Mouse (Mus musculus) intestine, embryonic 15.5 days (tissue): Measurements from ENCODE around the gene Zfp746. TPM values are rescaled to one million over a fixed set of nuclear protein-coding genes. Genes with fewer than 3 reads are reported as not detected.
A peak's percentile ranks its signal among the peaks of the same experiment; 100 is the strongest.
"Not testable (repeated sequence)": the region's sequence is repeated elsewhere in the genome, so short reads cannot be mapped to it uniquely, and the experiment has no call there.

Source experiments
- ATAC-seq: fragments of 200-750 bp; cut with Nextera tagmentation; 2 replicates; pipeline ENCODE4 v1.8.0; 2017; ENCODE audit warnings: moderate TSS enrichment, moderate library complexity
- H3K27ac ChIP-seq: fragments of 300-500 bp; sonication (generic); 2 replicates; pipeline ENCODE4 v1.5.1; 2015; ENCODE audit warnings: mild to moderate bottlenecking, inconsistent platforms
- H3K27me3 ChIP-seq: fragments of 300-500 bp; sonication (generic); replicated peaks from 2 replicates; pipeline ENCODE4 v1.6.1; 2015; ENCODE audit warnings: inconsistent platforms
- H3K36me3 ChIP-seq: fragments of 300-500 bp; sonication (generic); 2 replicates; pipeline ENCODE4 v1.6.1; 2015; ENCODE audit warnings: inconsistent platforms
- H3K4me1 ChIP-seq: fragments of 300-500 bp; sonication (generic); replicated peaks from 2 replicates; pipeline ENCODE4 v1.6.1; 2015; ENCODE audit warnings: inconsistent platforms
- H3K4me2 ChIP-seq: fragments of 300-500 bp; sonication (generic); replicated peaks from 2 replicates; pipeline ENCODE4 v1.6.1; 2015; ENCODE audit warnings: mild to moderate bottlenecking, inconsistent platforms
- H3K4me3 ChIP-seq: fragments of 300-500 bp; sonication (generic); replicated peaks from 2 replicates; pipeline ENCODE4 v1.5.1; 2015; ENCODE audit warnings: inconsistent platforms
- H3K9ac ChIP-seq: fragments of 300-500 bp; sonication (generic); 2 replicates; pipeline ENCODE4 v1.6.1; 2015; ENCODE audit warnings: inconsistent platforms
- H3K9me3 ChIP-seq: fragments of 300-500 bp; sonication (generic); 2 replicates; pipeline ENCODE4 v1.6.1; 2016; ENCODE audit warnings: inconsistent platforms
- WGBS: fragments of 180-500 bp; shearing (Covaris S2); methylation state at CpG from one replicate; pipeline ENCODE4 v1.1.7; 2015; 5-methylcytosine and 5-hydroxymethylcytosine counted together
- polyA plus RNA-seq: library from polyadenylated mRNA; unstranded; fragments of >200 nt; fragmentation: Nextera tagmentation; extraction: Ambion mirVana; gene quantifications from 2 replicates; pipeline ENCODE4 v1.2.1, GENCODE M21; 2015

Zfp746 gene
- 15.1 and 15.6 TPM in 2 replicates for polyA plus RNA-seq

GRCm38 (mm10) chr6:48086471-48086878, at the start of gene Zfp746:
TSS of gene Zfp746 (minus strand) at chr6:48086593.
- Histone ChIP-seq H3K4me2 (peak within 1 kb of the TSS; percentile 81), H3K27me3 (no peaks in the 10 kb centered on the region), H3K9me3 (no peaks in the 10 kb centered on the region), H3K36me3 (peaks cover 19% of the 10 kb centered on the region), H3K27ac (peak within 1 kb of the TSS; percentile 93), H3K4me1 (peaks cover 4% of the 10 kb centered on the region; the same call in 1 of the 2 replicates), H3K4me3 (peak within 1 kb of the TSS; percentile 88), H3K9ac (peak within 1 kb of the TSS; percentile 97)
- peak; percentile 95 for ATAC-seq
- 1% methylated on average over 52 of the region's 53 CpGs for WGBS

DNA sequence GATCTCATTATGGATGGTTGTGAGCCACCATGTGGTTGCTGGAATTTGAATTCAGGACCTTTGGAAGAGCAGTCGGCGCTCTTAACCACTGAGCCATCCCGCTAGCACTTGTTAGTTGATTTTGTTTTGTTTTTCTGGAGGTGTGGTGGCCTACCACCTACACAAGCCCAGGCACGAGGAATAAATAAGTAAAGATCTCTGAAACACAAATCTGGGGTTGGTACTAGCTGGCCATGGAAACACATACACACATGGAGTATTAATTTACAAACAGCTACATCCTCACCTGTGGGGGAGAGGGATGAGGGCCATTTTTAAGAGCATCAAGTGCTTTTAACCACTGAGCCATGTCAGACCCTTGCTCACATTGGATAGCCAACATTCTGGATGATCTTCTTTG, 34.7 kb upstream of the Zfp746 start:
- not testable (repeated sequence) for H3K4me2 ChIP-seq, H3K4me1 ChIP-seq, H3K4me3 ChIP-seq, H3K27ac ChIP-seq, H3K9me3 ChIP-seq, H3K9ac ChIP-seq, H3K27me3 ChIP-seq, H3K36me3 ChIP-seq
- ATAC-seq: peak; percentile 68; the same call in 1 of the 2 replicates
- 80% methylated on average over 4 of the region's 4 CpGs for WGBS

- WGBS: 58% methylated on average over 3 of the region's 3 CpGs
- H3K9ac ChIP-seq: no peak overlapping the region
Measured at GRCm38 (mm10) chr6:48116036-48116435, 29.6 kb upstream of the Zfp746 start.

GRCm38 (mm10) chr6:48086957-48087715, 743 bp upstream of the Zfp746 start:
- Histone ChIP-seq H3K9me3 (no peaks in the 10 kb centered on the region), H3K4me1 (peaks cover 4% of the 10 kb centered on the region; the same call in 1 of the 2 replicates), H3K9ac (no peak overlapping the region), H3K4me3 (peak overlapping the region; percentile 88; the same call in 1 of the 2 replicates), H3K36me3 (peaks cover 15% of the 10 kb centered on the region), H3K27me3 (no peaks in the 10 kb centered on the region), H3K4me2 (peak overlapping the region; percentile 81), H3K27ac (no peak overlapping the region)
- WGBS: 38% methylated on average over 14 of the region's 14 CpGs
- no peak for ATAC-seq

More at GRCm38 (mm10) chr6:48116036-48116435, 29.6 kb upstream of the Zfp746 start:
- Histone ChIP-seq H3K9me3 (no peaks in the 10 kb centered on the region), H3K36me3 (no peaks in the 10 kb centered on the region), H3K27ac (no peak overlapping the region), H3K27me3 (no peaks in the 10 kb centered on the region), H3K4me2 (no peak overlapping the region), H3K4me3 (no peak overlapping the region), H3K4me1 (no peaks in the 10 kb centered on the region)
- ATAC-seq: no peak

GRCm38 (mm10) chr6:48085521-48086404, 630 bp downstream of the Zfp746 start:
- peak overlapping the region; percentile 97 for H3K9ac ChIP-seq
- peak overlapping the region; percentile 88 for H3K4me3 ChIP-seq
- no peaks in the 10 kb centered on the region for H3K9me3 ChIP-seq
- H3K4me1 ChIP-seq: peaks cover 4% of the 10 kb centered on the region; the same call in 1 of the 2 replicates
- 3% methylated on average over 61 of the region's 72 CpGs for WGBS
- H3K27me3 ChIP-seq: no peaks in the 10 kb centered on the region
- H3K36me3 ChIP-seq: peaks cover 26% of the 10 kb centered on the region
- ATAC-seq: peak; percentile 94
- H3K27ac ChIP-seq: peak overlapping the region; percentile 93
- H3K4me2 ChIP-seq: peak overlapping the region; percentile 81

GRCm38 (mm10) chr6:48083733-48084191, 2.6 kb downstream of the Zfp746 start:
- no peak overlapping the region for H3K9ac ChIP-seq
- no peak overlapping the region for H3K4me3 ChIP-seq
- no peak overlapping the region for H3K4me2 ChIP-seq
- no peak overlapping the region for H3K27ac ChIP-seq
- ATAC-seq: no peak
- H3K36me3 ChIP-seq: peaks cover 41% of the 10 kb centered on the region
- H3K27me3 ChIP-seq: no peaks in the 10 kb centered on the region
- H3K9me3 ChIP-seq: no peaks in the 10 kb centered on the region
- WGBS: 84% methylated on average over 6 of the region's 6 CpGs
- H3K4me1 ChIP-seq: peaks cover 4% of the 10 kb centered on the region; the same call in 1 of the 2 replicates

GRCm38 (mm10) chr6:48081952-48082351, 4.4 kb downstream of the Zfp746 start:
- Histone ChIP-seq H3K27ac (no peak overlapping the region), H3K4me2 (no peak overlapping the region), H3K9me3 (no peaks in the 10 kb centered on the region), H3K4me1 (peaks cover 4% of the 10 kb centered on the region; the same call in 1 of the 2 replicates), H3K36me3 (peaks cover 54% of the 10 kb centered on the region), H3K4me3 (no peak overlapping the region), H3K9ac (no peak overlapping the region), H3K27me3 (no peaks in the 10 kb centered on the region)
- 97% methylated on average over 3 of the region's 3 CpGs for WGBS
- no peak for ATAC-seq

- no peak overlapping the region for H3K4me2 ChIP-seq
- H3K9ac ChIP-seq: no peak overlapping the region
- H3K36me3 ChIP-seq: peaks cover 54% of the 10 kb centered on the region
- no peaks in the 10 kb centered on the region for H3K27me3 ChIP-seq
- no peak overlapping the region for H3K4me3 ChIP-seq
- H3K4me1 ChIP-seq: peaks cover 4% of the 10 kb centered on the region; the same call in 1 of the 2 replicates
- H3K27ac ChIP-seq: no peak overlapping the region
- no peak for ATAC-seq
- WGBS: 93% methylated on average over 5 of the region's 5 CpGs
- H3K9me3 ChIP-seq: no peaks in the 10 kb centered on the region
Measured at GRCm38 (mm10) chr6:48081021-48081420, 5.4 kb downstream of the Zfp746 start.

- no peak overlapping the region for H3K27ac ChIP-seq
- peaks cover 12% of the 10 kb centered on the region for H3K36me3 ChIP-seq
- no peaks in the 10 kb centered on the region for H3K9me3 ChIP-seq
- no peak for ATAC-seq
- no peak overlapping the region for H3K4me3 ChIP-seq
- 71% methylated on average over 5 of the region's 5 CpGs for WGBS
- H3K9ac ChIP-seq: no peak overlapping the region
- H3K4me1 ChIP-seq: no peaks in the 10 kb centered on the region
- no peak overlapping the region for H3K4me2 ChIP-seq
- H3K27me3 ChIP-seq: no peaks in the 10 kb centered on the region
Measured at GRCm38 (mm10) chr6:48073316-48073715, 13.1 kb downstream of the Zfp746 start.

- Histone ChIP-seq H3K27me3 (no peaks in the 10 kb centered on the region), H3K4me1 (no peaks in the 10 kb centered on the region), H3K9me3 (no peaks in the 10 kb centered on the region), H3K9ac (no peak overlapping the region), H3K36me3 (peaks cover 45% of the 10 kb centered on the region), H3K4me3 (no peak overlapping the region), H3K4me2 (no peak overlapping the region), H3K27ac (no peak overlapping the region)
- 77% methylated on average over 3 of the region's 3 CpGs for WGBS
- ATAC-seq: peak; percentile 67
Measured at GRCm38 (mm10) chr6:48067492-48067891, 18.9 kb downstream of the Zfp746 start.

- Histone ChIP-seq H3K36me3 (peaks cover 46% of the 10 kb centered on the region), H3K4me1 (no peaks in the 10 kb centered on the region), H3K9me3 (no peaks in the 10 kb centered on the region), H3K9ac (no peak overlapping the region), H3K27ac (no peak overlapping the region), H3K4me2 (no peak overlapping the region), H3K27me3 (no peaks in the 10 kb centered on the region), H3K4me3 (no peak overlapping the region)
- 90% methylated on average over 6 of the region's 6 CpGs for WGBS
- ATAC-seq: no peak
Measured at GRCm38 (mm10) chr6:48065587-48066075, 20.8 kb downstream of the Zfp746 start.

GRCm38 (mm10) chr6:48064451-48064850, 21.9 kb downstream of the Zfp746 start:
- H3K4me3 ChIP-seq: no peak overlapping the region
- no peak overlapping the region for H3K4me2 ChIP-seq
- peaks cover 46% of the 10 kb centered on the region for H3K36me3 ChIP-seq
- 90% methylated on average over 14 of the region's 14 CpGs for WGBS
- H3K27me3 ChIP-seq: no peaks in the 10 kb centered on the region
- no peaks in the 10 kb centered on the region for H3K4me1 ChIP-seq
- H3K9ac ChIP-seq: no peak overlapping the region
- H3K27ac ChIP-seq: no peak overlapping the region
- no peaks in the 10 kb centered on the region for H3K9me3 ChIP-seq
- ATAC-seq: no peak
